Mouse (Mus musculus): ENCODE results near the gene Tmigd1.

Gene Tmigd1

DNA sequence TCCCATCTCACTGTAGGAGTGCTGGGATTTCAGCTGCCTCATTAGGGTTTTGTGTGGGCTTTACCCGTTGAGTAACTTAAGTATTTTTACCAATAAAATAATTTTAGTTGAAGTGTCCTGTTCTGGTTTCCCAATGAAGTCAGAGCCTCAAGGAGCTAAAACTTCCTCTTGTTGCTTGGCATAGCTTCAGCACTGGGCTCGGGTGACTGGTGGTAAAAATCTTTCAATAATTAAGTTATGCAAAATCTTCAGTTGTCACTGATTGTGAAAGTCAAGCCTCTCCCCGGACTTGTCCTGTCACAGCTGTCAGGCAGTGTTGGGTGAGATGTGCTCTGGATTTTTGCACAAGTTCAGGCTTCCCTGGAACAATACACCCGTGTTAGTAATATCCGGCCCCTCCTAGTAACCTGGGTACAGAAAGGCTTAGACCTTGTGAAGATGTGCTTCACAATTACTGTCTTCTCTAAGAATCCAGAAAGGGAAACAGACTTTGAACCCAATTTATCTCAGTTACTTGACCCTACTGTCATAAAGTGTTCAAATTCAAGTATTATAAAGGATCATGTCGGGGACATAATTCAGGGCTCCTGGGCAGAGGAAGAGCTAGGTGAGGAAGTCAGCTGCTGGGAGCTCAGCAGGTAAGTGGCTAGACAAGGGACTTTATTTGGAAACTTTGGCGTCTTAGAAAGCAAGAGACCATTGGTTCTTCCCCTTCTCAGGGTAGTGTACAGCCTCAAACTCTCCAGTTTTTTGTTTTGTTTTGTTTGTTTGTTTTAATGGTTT is at the start of gene Tmigd1:
Gene Tmigd1, plus strand, starts transcription at position 581 of the 783 bp plus-strand sequence.
- DNase-seq: no peak

DNA sequence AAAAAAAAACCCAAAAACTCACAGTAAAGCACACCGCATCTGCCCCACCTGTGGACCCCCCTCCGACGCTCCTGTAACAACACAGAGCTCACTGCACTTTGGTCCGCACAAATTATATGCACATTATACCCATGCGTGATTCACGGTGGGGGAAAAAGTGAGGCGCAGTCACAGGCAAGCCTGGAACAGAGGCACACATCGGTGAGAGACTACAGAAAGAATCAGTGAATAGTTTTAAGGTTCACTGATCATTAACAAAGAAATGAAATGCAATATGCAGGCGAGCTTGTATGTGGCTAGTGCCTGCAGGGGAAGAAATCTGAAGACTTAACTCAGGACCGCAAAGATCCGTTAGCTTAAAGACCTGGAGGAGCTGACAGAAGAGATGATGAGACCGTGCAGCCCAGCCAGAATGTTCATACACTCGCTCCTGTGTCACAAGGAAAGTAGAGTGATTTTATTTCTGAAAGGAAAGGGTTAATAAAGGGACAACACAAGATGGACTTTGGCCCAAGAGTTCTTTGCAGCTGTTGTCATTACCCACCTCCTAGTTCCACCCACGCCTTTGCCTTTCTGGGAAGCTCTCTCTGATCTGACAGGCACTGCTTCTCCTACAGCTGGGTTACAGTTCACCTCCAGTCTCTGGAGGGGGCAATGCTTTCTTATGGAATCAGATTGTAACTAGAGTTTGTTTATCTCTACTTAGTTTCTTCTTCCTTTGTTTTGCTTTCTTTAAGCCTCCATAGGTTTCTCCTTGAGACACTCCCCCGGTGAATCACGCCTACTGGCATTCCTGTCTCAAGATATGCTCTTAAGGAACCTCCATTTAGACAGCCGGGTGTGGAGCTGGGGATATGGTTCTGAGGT is 47.3 kb upstream of the Tmigd1 start:
- peak; percentile 58 for DNase-seq

DNA sequence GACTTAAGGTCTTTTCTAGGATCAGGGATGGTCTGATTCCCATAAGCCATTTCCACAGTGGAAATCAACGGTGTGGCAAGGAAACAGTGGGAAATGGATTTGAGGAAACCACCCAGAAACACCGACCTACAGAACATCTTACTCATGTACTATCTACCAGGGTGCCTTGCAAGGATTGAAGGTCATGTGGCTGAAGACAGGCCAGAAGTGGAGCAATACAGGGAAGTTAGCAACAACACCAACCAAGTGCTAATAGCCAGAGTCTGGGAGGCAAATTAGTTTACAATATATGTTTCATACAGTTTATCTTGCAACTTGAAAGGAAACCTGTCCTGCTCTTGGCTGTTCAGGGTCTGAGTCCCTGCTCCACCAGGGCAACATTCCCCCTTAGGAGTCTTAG is 45.4 kb upstream of the Tmigd1 start:
- no peak for DNase-seq

DNA sequence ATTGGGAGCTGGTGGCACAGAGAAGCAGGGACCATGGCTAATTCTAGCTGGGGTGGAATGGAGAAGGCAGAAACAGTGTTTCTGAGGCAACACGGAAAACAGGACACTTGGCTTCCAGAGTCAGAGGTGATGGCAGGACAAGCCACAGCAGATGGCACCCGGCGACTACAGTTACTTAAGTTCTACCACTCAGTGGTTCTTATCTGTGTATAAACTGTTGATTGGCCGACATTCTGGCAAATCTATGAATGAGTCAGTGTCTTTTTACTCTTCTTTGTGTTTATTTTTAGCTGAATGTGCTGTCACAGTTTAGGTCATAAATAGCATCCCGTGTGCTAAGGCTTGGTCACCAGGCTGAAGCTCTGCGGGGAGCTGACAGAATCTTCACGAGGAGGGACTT is 44.8 kb upstream of the Tmigd1 start:
- DNase-seq: no peak

DNA sequence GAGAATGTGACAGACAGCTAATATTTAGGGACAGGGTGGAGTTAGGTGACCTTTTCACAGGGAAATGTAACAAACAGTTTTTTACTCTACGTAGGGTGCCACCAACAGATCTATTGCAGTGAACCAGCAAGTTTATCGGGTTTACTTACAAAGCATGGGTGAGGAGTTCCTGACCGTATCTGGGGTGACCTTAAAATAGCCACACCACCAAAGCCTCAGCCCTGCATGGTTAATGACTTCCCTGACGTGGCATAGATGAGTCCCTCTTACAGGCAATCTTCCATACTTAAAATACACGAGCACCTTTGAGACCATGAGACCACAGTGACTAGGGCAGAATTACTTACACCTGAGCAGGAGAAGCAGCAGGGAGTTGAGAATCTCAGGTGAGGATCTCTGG is 43.2 kb upstream of the Tmigd1 start:
- no peak for DNase-seq

DNA sequence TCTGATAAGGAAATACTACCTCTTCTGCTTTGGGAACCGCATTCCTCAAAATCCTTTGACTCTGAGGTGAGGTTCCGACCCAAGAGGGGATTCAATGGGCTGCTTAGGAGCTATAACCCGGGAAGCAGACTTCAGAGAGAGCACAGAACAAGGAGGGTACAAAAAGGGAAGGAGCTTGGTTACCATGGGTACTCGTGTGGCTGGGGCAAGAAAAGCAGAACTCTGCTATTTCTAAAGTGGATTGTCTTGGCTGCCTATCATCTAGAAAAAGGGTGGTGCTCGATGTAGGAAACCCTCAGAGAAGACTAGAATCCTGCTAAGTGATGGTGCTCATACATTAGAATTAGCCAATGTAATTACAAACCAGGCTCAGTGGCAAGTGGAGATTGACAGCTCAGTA is 42.7 kb upstream of the Tmigd1 start:
- DNase-seq: no peak

DNA sequence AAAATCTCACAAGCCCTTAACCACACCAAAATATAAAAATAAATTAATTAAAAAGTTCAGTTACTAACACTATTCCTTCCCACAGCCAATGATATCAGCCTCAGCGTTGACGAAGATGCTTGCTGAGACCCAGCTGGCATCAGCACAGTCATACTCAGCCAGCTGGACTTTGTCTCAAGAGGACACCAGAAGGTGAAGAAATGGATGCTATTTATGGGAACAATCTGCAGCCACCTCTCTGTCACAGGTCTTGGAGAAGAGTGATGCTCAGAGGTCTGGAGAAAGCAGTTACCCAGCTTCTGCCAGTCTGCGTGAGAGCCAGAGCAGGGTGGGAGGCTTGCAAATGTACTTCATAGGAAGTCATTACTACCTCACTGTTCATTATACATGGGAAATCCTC is 40.8 kb upstream of the Tmigd1 start:
- DNase-seq: no peak

DNA sequence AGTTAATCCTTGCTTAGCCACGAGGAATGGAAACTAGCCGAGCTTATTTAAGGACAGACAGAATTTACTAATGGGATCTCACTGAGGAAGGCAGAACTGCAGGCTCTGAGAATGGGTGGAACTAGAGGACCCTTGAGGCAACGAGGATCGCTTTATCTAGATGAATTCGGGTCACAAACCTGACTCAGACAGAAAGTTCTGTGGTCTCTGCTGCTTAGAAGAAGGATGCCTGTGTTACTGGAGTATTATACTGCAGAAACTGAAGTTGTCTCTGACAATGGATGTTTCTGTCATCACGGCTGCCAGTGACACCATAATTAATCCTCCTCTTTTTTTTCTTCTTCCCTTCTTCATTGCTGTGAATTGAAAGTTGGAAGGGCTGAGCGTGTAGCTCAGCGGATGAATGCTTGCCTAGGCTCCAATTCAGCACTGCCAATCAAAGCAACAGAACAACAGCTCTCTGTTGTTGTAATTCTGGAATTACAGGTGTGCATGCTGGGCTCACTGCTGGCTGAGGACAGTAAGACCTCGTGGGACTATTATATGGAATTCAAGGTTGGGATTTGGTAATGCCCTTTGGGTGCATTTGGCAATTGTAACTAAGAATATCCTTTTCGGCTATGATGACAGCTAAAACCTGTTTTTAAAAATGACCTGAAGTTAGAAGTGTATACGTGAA is 29.3 kb upstream of the Tmigd1 start:
- no peak for DNase-seq

DNA sequence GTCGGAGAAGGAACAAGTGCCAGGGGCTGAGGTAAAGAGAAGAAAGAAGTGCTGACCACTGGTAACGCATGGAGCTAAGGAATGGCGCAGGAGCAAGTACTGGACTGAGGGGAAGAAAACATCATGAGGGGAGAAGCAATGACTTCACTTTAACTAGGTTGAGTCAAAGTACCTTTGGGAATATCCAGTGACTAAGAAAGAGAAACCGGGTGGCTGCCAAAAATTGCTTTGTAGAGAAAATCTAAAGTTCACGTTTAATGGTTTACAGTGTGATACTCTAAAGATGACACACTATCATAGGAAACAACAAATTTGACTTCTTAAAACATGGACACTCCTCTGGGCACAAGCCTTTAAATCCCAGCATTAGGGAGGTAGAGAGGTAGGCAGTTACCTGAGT is 28.1 kb upstream of the Tmigd1 start:
- DNase-seq: no peak

DNA sequence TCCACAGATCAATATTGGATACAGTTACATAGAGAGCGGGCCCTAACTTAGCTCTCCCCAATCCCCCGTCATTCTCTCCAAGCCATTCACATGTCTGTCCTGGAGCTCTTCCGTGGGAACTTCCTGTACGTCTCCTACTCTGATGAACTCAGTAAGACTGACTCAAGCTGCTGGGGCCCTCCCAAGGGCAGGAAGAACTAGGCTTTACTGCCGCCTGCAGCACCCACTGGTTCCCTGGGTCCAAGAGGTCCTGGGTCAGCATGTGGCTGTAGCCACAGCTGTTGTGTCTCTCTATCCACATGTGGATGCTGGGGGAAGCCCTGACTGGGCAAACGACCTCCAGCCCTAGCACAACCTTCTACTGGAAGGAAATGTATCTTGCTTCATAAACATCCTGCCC is 27.2 kb upstream of the Tmigd1 start:
- no peak for DNase-seq

DNA sequence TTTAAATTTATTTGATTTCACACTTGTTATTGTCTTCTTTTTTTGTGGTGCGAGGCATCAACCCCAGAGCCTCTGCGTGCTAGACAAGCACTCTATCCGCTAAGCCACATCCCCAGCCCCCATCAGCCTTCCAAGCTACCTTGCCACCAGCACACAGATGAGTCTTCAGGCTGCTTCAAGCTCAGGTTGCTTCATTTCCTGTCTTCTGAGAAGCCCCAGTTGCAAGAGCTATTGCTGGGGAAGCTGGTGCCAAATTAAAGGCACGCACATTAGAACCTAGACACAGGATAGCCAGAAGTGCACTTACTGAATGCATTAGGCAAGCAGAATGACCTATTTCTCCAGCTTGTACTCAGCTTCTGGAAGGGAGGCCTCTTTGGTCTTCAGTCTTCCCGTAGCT is 22.1 kb upstream of the Tmigd1 start:
- no peak for DNase-seq

DNA sequence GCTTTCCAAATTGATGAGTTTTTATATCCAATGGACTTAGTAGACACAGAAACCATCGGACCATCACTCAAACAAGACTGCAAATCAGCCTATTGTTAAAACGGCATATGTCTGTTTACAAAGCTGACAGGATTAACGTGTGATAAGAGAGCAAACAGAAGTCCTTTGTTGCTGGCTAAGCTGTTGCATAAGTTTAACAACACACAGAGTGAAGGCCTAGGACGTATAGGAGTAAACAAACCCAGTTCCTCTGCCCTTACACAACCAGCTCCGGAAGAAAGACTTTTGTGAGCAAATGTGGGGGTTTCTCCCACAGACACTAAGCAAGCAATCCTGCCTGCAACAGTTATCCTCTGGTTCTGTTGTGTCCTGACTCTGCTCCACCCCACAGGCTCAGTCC is 17.5 kb upstream of the Tmigd1 start:
- DNase-seq: no peak

DNA sequence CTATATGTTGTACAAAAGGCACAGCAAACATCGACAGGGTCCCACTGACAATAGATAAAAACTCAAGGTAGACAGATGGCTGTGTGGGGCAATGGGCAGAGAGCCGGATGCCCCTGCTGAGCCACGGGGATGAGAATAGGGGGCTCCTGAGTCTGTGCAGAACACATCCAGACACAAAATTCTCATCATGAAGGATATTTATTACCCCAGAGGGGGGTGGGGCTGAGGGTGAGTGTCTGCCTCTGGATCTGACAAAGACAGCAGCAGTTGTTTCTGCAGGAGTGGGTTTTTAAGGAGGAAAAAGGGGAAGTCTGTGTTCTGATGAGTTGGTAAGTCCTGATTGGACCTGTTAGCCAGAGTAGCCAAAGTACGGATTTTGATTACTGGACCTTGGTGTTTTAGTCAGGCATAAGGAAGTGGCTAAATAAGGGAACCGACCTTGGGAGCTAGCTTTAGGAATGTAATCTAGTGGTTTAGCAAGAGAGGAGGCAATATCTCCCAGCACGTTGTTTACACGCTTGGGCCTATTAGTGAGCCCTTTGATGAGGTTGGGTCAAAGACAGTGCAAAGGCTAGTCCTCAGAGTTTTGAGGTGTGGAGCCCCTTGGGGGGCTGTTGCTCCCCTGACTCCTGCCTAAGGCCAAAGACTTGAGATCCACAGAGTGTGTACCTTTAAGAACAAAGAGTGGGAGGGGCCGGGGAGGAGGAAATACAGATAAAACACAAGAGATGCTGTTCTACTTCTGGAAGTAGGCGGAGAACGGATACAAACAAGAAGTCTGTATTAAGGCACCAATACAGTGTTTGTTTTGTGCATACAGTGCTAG is 12.4 kb upstream of the Tmigd1 start:
- peak; percentile 68 for DNase-seq

DNA sequence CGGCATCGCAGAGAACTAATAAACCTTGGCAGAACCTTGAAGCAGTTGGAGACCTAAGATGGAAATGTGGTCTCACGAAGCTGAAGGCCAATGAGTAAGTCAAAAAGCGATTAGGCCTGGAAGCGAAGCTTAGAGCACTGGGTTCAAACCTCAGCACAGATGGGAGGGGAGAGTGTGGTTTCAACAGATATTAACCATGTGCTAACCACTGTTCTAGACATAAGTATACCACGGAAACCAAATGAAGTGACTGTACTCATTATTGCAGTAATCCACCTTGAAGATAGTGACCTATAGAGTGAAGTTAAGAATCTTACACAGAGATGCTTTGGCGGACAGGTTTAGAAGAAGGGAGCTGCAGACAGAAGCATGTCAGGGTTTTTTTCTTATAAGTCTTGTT is 10.8 kb upstream of the Tmigd1 start:
- DNase-seq: no peak

DNA sequence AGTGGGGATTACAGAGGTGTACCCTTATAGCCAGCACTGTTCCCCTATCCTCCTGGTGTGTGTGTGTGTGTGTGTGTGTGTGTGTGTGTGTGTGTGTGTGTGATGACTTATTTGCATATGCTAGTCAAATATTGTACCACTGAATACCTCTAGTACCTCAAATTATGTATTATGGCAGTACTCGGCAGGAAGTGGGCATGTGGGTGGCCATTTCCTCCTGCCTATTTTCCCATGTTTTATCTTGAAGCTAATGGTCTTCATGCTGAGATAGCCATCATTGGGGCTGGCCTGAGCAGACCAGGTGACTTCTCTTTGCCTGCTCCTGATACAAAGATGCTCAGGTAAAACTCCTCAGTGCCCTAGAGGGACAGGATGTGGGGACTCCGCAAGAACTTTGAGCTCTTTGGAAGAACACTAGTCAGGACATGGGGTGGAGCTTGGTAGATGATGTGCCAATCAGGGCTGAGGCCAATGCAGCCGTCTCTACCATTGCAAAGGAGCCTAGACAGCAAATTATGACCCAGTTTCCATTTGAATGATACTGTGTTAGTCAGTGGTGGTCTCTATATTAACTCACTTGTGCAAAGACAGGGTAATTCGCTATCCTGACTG is 10.1 kb upstream of the Tmigd1 start:
- no peak for DNase-seq

DNA sequence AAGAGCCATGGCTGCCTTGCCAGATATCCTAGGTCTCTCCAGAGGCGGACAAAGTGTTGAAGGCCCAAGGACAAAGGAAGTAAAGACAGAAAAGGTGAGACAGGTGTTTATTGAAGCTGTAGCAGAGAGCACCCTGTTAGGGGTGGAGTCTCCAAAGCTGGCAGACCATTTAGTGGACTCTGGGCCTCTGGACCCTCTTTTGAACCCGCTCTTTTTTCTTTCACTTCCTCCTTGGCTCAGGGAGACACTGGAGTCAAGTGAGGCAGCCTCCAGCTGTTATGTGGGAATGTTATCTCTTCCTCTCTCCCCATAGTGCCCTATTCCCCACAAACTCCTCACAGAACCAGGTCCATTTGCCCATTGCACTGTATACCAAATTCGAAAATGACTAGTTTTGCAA is 9.0 kb upstream of the Tmigd1 start:
- no peak for DNase-seq

DNA sequence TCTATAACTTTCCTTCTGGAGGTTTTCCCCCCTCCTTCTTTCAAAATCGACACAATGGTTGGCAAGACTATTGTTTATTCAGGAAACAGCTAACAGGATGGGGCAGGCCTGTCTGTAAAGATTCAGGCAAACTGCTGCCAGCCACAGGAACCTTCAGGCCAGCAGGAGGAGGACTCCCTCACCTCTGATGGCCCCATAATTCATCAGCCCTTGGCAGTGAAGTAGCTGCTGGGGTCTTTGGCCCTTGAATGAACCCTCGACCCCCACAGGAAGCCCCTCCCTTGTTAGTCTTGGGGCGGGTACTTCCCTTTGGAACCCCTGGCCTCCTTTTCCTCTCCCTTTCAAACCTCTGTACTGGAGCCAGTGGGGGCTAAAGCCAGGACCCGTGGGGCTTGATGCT is 8.4 kb upstream of the Tmigd1 start:
- DNase-seq: peak; percentile 80

DNA sequence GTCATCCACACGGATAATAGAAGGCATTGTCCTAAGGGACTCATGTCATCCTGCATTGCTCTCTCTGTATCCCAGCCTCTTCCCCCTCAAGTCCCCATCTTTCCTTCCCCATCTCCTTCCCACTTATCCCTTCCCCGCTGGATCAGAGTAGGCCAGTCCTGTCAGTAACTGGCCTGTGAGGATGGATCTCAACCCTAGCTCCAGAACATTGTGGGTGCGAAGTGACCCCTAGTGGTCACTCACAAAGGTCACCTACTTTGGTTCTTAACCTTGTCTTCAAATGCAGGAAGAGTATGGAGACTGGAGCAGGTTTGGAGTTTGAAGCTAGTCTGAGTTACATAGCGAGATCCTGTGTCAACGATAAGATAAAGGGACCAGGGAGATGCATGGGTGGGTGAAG is 7.7 kb upstream of the Tmigd1 start:
- peak; percentile 80 for DNase-seq

DNA sequence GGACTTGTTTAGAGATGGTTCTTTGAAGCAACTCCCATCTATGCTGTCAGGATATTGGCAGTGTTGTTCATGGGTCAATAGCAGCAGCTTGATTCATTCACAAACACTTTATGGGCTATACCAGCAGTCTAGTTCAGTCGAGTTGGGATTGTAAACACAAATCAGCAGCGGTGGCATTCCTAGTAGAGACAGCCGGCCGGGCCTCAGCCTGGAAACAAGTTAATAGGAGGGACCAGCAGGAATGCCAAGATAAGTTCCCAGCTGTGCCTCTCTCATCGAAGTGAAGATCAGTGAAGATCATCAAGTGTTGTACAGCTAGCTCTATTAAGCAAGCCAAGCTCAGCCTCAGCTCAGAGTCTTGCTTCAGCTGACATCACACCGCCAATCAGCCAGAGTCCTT is 5.6 kb upstream of the Tmigd1 start:
- no peak for DNase-seq

DNA sequence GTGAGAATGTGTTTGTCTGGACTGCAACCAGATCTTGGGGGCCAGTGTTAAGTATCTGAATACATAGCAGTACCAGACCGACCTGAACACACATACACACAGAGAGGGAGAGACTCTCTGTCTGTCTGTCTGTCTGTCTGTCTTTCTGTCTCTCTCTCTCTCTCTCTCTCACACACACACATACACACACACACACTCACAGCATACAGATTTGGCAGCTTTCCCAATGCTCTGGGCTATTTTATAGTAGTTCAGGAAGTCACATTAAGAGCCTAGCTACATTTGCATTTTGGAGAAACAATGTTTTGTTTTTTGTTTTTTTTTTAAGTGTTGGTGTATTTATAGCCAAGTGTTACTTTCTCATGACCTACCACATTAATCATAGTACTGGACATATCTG is 4.8 kb upstream of the Tmigd1 start:
- peak; percentile 41 for DNase-seq

DNA sequence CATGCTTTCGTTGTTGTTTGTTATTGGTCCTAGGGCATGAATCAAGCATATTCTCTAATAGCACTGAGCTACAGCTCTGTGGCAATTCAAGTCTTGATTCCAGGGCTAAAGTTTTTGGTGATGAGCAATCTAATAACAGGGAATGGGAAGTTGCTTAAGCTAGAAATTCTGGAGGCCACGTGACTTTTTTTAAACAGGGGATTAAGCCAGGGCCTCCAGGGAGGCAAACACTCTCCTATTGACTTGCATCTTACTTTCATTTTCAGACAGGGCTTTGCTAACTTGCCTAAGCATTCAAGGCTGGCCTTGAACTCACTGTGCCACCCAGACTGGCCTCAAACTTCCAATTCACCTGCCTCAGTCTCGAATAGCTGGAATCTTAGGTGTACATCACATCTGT is 4.1 kb upstream of the Tmigd1 start:
- no peak for DNase-seq

DNA sequence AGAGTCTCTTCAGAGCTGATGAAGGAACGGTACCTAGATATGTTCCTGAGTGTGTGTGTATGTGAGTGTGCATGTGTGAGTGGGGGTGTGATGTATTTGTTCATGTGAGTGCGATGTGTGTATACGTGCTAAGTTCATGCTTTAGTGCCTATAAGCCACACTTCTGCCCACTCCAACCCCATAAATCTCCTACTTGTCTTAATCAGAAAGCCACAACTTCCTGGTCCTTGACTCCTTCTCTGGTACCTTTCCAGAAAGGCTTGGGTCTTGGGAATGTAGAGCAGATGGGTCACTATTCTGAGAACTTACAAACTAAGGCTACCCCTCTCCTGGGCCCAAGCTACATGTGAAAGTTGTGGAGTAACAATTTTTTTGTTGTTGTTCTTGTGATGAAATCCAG is 3.2 kb upstream of the Tmigd1 start:
- no peak for DNase-seq

Data from kidney, postnatal 14 days (tissue).